Mouse (Mus musculus): ENCODE measurements around the gene Tbx1.

DNA sequence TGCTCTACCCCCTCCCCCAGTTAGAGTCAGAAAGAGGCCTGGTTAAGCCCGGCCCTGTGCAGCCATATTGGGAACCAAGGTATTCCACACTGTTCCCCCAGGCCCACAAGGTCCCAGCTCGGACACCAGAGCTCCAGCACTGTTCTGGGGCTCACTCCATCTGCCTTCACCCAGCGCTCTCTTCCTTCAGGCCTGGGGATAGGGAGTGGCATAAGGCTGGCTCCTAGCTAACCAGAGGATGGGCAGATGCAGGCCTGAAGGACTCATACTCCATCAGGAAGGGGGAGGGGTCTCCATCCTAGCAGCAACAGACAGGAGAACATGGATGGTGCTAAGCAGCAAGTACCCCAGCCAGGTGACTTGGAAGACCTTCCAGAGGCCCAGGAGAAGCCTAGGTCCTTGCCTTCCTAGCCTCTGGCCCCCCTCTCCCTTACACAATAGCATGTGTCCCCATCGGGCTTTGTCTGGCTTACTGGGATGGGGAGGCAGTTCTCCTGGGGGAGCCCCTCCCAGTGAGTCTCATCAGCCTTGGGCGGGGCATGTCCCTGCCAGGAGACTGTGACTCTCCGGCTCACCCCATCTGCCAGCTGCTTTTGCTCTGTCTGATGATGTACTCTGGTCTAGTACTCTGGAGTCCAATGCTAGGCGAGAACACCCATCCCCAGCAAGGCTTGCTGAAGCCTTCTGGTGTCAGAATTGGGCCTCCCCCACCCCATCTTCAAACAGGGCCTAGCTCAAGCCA lies 37.9 kb upstream of the Tbx1 start:
- TF ChIP-seq POLR2A (IDR thresholded peaks at IDR 0.05; ENCODE audit: borderline replicate concordance, control insufficient read depth, low read depth, low read length) (no peak), CTCF (IDR thresholded peaks at IDR 0.05; ENCODE audit: control insufficient read depth, insufficient read depth, low read length) (no peak)

All from bone marrow, adult 2 months (tissue).